Comparison of ENCODE assay signal across 7 mouse cellular contexts in genomic region chr5:124186981-124187507, GRCm38 (mm10).
DNase-seq lines count a peak whose midpoint lies in the region; ATAC-seq lines count a peak whose summit lies in the region.

No protein-coding gene starts in this region.

- peak; percentile 76 for ATAC-seq in midbrain, embryonic 16.5 days
- ATAC-seq in granulocyte monocyte progenitor cell, adult 5-6 weeks (replicated peaks; ENCODE audit: poor library complexity, severe bottlenecking), result no peak

- H3K9me3 ChIP-seq in midbrain, embryonic 16.5 days (replicated peaks; ENCODE audit: control insufficient read depth, low read length, poor library complexity, severe bottlenecking), result no peaks in the 10 kb centered on the region

- H3K4me3 ChIP-seq in midbrain, embryonic 16.5 days (ENCODE audit: low read depth, low read length), result peak overlapping the region; percentile 35

- H3K27me3 ChIP-seq in midbrain, embryonic 16.5 days (ENCODE audit: control insufficient read depth, insufficient read depth, low read depth, low read length), result no peaks in the 10 kb centered on the region

- peak overlapping the region; percentile 69 for H3K4me2 ChIP-seq in midbrain, embryonic 16.5 days (ENCODE audit: low read length)

- no peaks in the 10 kb centered on the region for H3K36me3 ChIP-seq in midbrain, embryonic 16.5 days (ENCODE audit: control insufficient read depth, insufficient read depth, low read length)

- peak overlapping the region; percentile 88 for H3K27ac ChIP-seq in midbrain, embryonic 16.5 days (ENCODE audit: low read length)

- peak overlapping the region; percentile 71 for H3K9ac ChIP-seq in midbrain, embryonic 16.5 days (ENCODE audit: low read depth, low read length)

- DNase-seq in MN1 (ENCODE audit: low spot score), result peak; percentile 53
- DNase-seq in cerebellum, adult 11-12 months, result peak; percentile 72
- DNase-seq in frontal cortex, postnatal 14 days (ENCODE audit: low spot score in 2 of 2), result peak; percentile 68 to 71
- DNase-seq in layer of hippocampus, postnatal 25 days (ENCODE audit: extremely low spot score in 1 of 2, low spot score in 1 of 2), result peak; percentile 52 to 53
- no peak for DNase-seq in urinary bladder, postnatal 14 days (ENCODE audit: low spot score)

- H3K4me1 ChIP-seq in midbrain, embryonic 16.5 days (ENCODE audit: control insufficient read depth, insufficient read depth, low read length), result peaks cover 55% of the 10 kb centered on the region

- WGBS in midbrain, embryonic 16.5 days, result 1% methylated on average over 21 of the region's 22 CpGs
